ENCODE assay signal across 16 mouse cellular contexts in the genomic region with DNA sequence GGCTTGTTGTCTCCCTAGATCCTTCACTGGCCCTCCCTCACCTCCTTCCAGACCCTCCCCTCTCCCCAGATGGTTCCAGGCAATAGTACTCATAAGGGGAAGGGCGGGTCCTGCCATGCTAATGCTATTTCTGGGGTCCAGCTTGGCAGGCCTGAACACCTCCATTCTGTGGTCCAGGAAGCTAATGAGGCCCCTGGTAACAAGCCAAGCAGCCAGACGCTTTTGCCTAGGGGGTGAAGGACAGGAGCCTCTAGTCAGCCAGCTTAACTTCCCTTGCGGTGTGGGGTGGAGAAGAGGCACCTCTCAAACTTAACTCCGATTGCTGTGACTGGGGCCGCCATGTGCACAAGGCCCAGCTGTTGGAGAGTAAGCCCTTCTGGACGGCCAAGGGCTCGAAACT. TPM values are rescaled to one million over a fixed set of nuclear protein-coding genes. Genes with fewer than 3 reads are reported as not detected.
"Had no signal": no experiment of that assay in that cellular context is flagged by ENCODE, and none has a peak within 500 bp of the region (broad histone marks: within the 10 kb centered on the region; RNA-seq: fewer than 3 reads in every experiment).

No protein-coding gene starts in this region.

- H3K27ac ChIP-seq: liver, embryonic 12.5 days; macrophage; midbrain, embryonic 15.5 days; neural tube, embryonic 13.5 days had no signal

- DNase-seq: kidney, adult 2 months; kidney, postnatal 36 days; layer of hippocampus, adult 9-11 months; layer of hippocampus, postnatal 36 days; lung, embryonic 14.5 days; lung, postnatal 10 days; retina, postnatal 1 day; right cerebral cortex, postnatal 4 days; spleen, adult 18-20 months; thymus, adult 18-20 months; thymus, postnatal 14 days had no signal

- H3K4me1 ChIP-seq: midbrain, embryonic 15.5 days; neural tube, embryonic 13.5 days had no signal

- H3K9me3 ChIP-seq: liver, embryonic 12.5 days; midbrain, embryonic 15.5 days; neural tube, embryonic 13.5 days had no signal

- H3K4me3 ChIP-seq: liver, embryonic 12.5 days; midbrain, embryonic 15.5 days; neural tube, embryonic 13.5 days had no signal

- ATAC-seq: liver, embryonic 12.5 days; midbrain, embryonic 15.5 days had no signal

- H3K4me2 ChIP-seq: liver, embryonic 12.5 days; lung, embryonic 14.5 days; midbrain, embryonic 15.5 days; neural tube, embryonic 13.5 days had no signal

- H3K36me3 ChIP-seq: liver, embryonic 12.5 days; midbrain, embryonic 15.5 days; neural tube, embryonic 13.5 days had no signal

- H3K9ac ChIP-seq: liver, embryonic 12.5 days; lung, embryonic 14.5 days; midbrain, embryonic 15.5 days; neural tube, embryonic 13.5 days had no signal

- H3K27me3 ChIP-seq: liver, embryonic 12.5 days; midbrain, embryonic 15.5 days; neural tube, embryonic 13.5 days had no signal

RNA-seq across cellular contexts. Expression of a gene that starts 35.8 kb away (rescaled TPM):
- total RNA-seq: layer of hippocampus, adult 18-20 months; layer of hippocampus, postnatal 36 days had no signal
- polyA plus RNA-seq: midbrain, embryonic 15.5 days had no signal
